Mouse (Mus musculus) cortical plate, adult 2 months (tissue): Measurements from ENCODE around the gene Tgfb3.

Experiments
- CTCF ChIP-seq: fragments of 200-500 bp; IDR thresholded peaks from 2 replicates; pipeline ENCODE4 v1.5.1; 2011; ENCODE audit warnings: mild to moderate bottlenecking, control low read depth, low read length; ENCODE audit not compliant: insufficient read depth; ENCODE audit errors: extremely low read depth
- POLR2A ChIP-seq: fragments of 200-500 bp; IDR thresholded peaks from 2 replicates; pipeline ENCODE4 v1.6.1; 2011; ENCODE audit warnings: mild to moderate bottlenecking, low read length, control low read depth; ENCODE audit not compliant: insufficient read depth; ENCODE audit errors: extremely low read depth

DNA sequence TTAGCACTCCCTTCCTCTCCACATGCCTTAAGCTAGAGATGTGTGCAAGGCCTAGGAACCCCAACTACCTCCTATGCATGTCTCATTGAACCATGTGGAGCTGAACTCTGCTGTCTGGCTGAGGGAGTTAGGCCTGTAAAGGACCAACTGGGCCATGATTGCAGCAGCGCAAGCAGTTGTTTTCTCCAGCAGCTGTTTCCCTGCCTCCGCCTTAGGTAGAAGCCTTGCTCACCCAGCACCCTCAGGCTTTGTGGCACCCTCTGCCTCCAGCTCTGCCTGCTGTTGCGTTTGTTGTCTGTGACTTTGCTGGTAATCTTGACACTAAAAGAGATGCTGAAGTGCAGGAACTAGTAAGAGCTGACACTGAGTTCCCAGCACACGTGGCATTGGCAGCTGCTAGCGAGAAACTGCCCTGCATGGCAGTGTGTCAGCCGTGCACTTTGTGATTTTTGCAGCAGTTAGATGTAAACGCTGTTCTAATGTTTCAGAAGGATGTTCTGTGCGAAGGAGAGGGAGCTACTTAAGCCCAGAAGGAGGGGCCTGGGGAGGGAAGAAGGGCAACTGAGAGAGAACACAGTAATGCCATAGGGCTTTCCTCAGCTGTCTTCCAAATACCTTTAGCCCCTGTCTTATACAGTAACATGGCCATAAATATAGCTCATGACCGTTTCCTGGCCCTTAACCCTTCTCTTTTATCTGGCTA, 56.4 kb downstream of the Tgfb3 start:
- no peak for TF ChIP-seq CTCF
- no peak for TF ChIP-seq POLR2A
